Mouse (Mus musculus) CH12.LX (cell line): ENCODE data around the gene 1810046K07Rik. TPM values are rescaled to one million over a fixed set of nuclear protein-coding genes. Genes with fewer than 3 reads are reported as not detected.

ENCODE experiments used
- DNase-seq: peaks from one replicate; pipeline ENCODE4 v3.0.0-alpha.2; 2013; ENCODE audit errors: extremely low read depth
- H3K27ac ChIP-seq: 2 replicates; pipeline ENCODE4 v1.5.1; 2012; ENCODE audit warnings: low read depth, mild to moderate bottlenecking, control low read depth, moderate library complexity; ENCODE audit not compliant: insufficient read depth
- H3K27me3 ChIP-seq: replicated peaks from 2 replicates; pipeline ENCODE3; 2012; ENCODE audit warnings: inconsistent platforms
- H3K36me3 ChIP-seq, 2 experiments: replicated peaks in 1 of 2; 2 replicates each; pipeline versions ENCODE3 to v1.6.1; 2012; ENCODE audit warnings: inconsistent platforms in 1 of 2, low read length in 1 of 2, mild to moderate bottlenecking in 1 of 2, mixed read lengths in 1 of 2, moderate library complexity in 1 of 2; ENCODE audit not compliant: control insufficient read depth in 1 of 2, insufficient read depth in 1 of 2
- H3K4me1 ChIP-seq, 2 experiments: 2 replicates each; pipeline ENCODE4 v1.6.1; 2012; ENCODE audit warnings: inconsistent platforms in 1 of 2, moderate library complexity in 1 of 2; ENCODE audit not compliant: insufficient read depth in 2 of 2, control insufficient read depth in 1 of 2
- H3K4me2 ChIP-seq: 2 replicates; pipeline ENCODE4 v1.6.1; 2012; ENCODE audit warnings: low read depth, mild to moderate bottlenecking, control low read depth; ENCODE audit not compliant: poor library complexity, insufficient read depth, severe bottlenecking
- H3K4me3 ChIP-seq, 3 experiments: fragments of 150-350 bp in 1 of 3; sonication (generic) in 1 of 3; replicated peaks in 1 of 3; 2 replicates each; pipeline versions ENCODE3 to v1.5.1; 2011 to 2012; ENCODE audit warnings: low read depth in 2 of 3, low read length in 2 of 3, mild to moderate bottlenecking in 2 of 3, moderate library complexity in 2 of 3, control low read depth in 1 of 3, improper control_type of control experiment in 1 of 3, inconsistent platforms in 1 of 3, mixed read lengths in 1 of 3; ENCODE audit not compliant: poor library complexity in 1 of 3
- H3K79me2 ChIP-seq: replicated peaks from 2 replicates; pipeline ENCODE4 v1.6.1; 2012; ENCODE audit warnings: mild to moderate bottlenecking, moderate library complexity; ENCODE audit not compliant: control insufficient read depth, poor library complexity, insufficient read depth, severe bottlenecking; ENCODE audit errors: extremely low read depth
- H3K9ac ChIP-seq: 2 replicates; pipeline ENCODE4 v1.6.1; 2012; ENCODE audit warnings: low read depth, mild to moderate bottlenecking, control low read depth, moderate library complexity; ENCODE audit not compliant: insufficient read depth
- H3K9me3 ChIP-seq: replicated peaks from 2 replicates; pipeline ENCODE3; 2012; ENCODE audit warnings: low read length, inconsistent platforms, mixed read lengths
- CHD1 ChIP-seq: IDR thresholded peaks from 2 replicates; pipeline ENCODE4 v1.6.1; 2012; ENCODE audit warnings: low read depth, low read length, improper control_type of control experiment, inconsistent platforms
- CHD2 ChIP-seq: IDR thresholded peaks from 2 replicates; pipeline ENCODE4 v1.6.1; 2011; ENCODE audit warnings: low read length, improper control_type of control experiment
- E2F4 ChIP-seq: IDR thresholded peaks from 2 replicates; pipeline ENCODE4 v1.6.1; 2011; ENCODE audit warnings: low read depth, low read length, improper control_type of control experiment; ENCODE audit not compliant: insufficient replicate concordance
- ELF1 ChIP-seq: IDR thresholded peaks from 2 replicates; pipeline ENCODE4 v1.6.1; 2014; ENCODE audit warnings: low read depth, mild to moderate bottlenecking, inconsistent platforms, low read length, improper control_type of control experiment
- EP300 ChIP-seq: IDR thresholded peaks from 2 replicates; pipeline ENCODE4 v1.6.1; 2011; ENCODE audit warnings: low read length, improper control_type of control experiment
- ETS1 ChIP-seq: conservative IDR thresholded peaks from 2 replicates; pipeline ENCODE4 v1.6.1; 2012; ENCODE audit warnings: low read depth, mild to moderate bottlenecking, inconsistent platforms, low read length, improper control_type of control experiment, moderate library complexity
- HCFC1 ChIP-seq: IDR thresholded peaks from 2 replicates; pipeline ENCODE4 v1.6.1; 2012; ENCODE audit warnings: low read depth, mild to moderate bottlenecking, inconsistent platforms, low read length, improper control_type of control experiment
- IRF4 ChIP-seq: IDR thresholded peaks from 2 replicates; pipeline ENCODE4 v1.6.1; 2014; ENCODE audit warnings: low read depth, mild to moderate bottlenecking, inconsistent platforms, low read length, improper control_type of control experiment
- JUN ChIP-seq: IDR thresholded peaks from 2 replicates; pipeline ENCODE4 v1.6.1; 2011; ENCODE audit warnings: low read depth, mild to moderate bottlenecking, low read length, improper control_type of control experiment, moderate library complexity; ENCODE audit not compliant: insufficient read depth
- JUND ChIP-seq: conservative IDR thresholded peaks from 2 replicates; pipeline ENCODE4 v1.6.1; 2011; ENCODE audit warnings: low read depth, low read length, improper control_type of control experiment
- KAT2A ChIP-seq: IDR thresholded peaks from 2 replicates; pipeline ENCODE4 v1.6.1; 2012; ENCODE audit warnings: low read length, improper control_type of control experiment, inconsistent platforms; ENCODE audit not compliant: insufficient replicate concordance
- MAFK ChIP-seq: IDR thresholded peaks from 2 replicates; pipeline ENCODE4 v1.6.1; 2011; ENCODE audit warnings: low read length, improper control_type of control experiment; ENCODE audit not compliant: insufficient replicate concordance
- MAZ ChIP-seq: IDR thresholded peaks from 2 replicates; pipeline ENCODE4 v1.6.1; 2012; ENCODE audit warnings: low read depth, mild to moderate bottlenecking, inconsistent platforms, low read length, improper control_type of control experiment, moderate library complexity
- MEF2A ChIP-seq: IDR thresholded peaks from 2 replicates; pipeline ENCODE4 v1.6.1; 2014; ENCODE audit warnings: low read depth, mild to moderate bottlenecking, inconsistent platforms, low read length, improper control_type of control experiment, borderline replicate concordance
- MXI1 ChIP-seq: IDR thresholded peaks from 2 replicates; pipeline ENCODE4 v1.6.1; 2011; ENCODE audit warnings: mild to moderate bottlenecking, low read depth, low read length, improper control_type of control experiment
- MYC ChIP-seq: IDR thresholded peaks from 2 replicates; pipeline ENCODE4 v1.6.1; 2011; ENCODE audit warnings: low read depth, mild to moderate bottlenecking, improper control_type of control experiment, low read length
- NELFE ChIP-seq: IDR thresholded peaks from 2 replicates; pipeline ENCODE4 v1.6.1; 2011; ENCODE audit warnings: low read depth, low read length, improper control_type of control experiment
- PAX5 ChIP-seq: IDR thresholded peaks from 2 replicates; pipeline ENCODE4 v1.6.1; 2012; ENCODE audit warnings: low read length, inconsistent platforms, mixed read lengths
- POLR2AphosphoS2 ChIP-seq: IDR thresholded peaks from 2 replicates; pipeline ENCODE4 v1.6.1; 2011; ENCODE audit warnings: low read depth, low read length, improper control_type of control experiment
- SIN3A ChIP-seq: IDR thresholded peaks from 2 replicates; pipeline ENCODE4 v1.6.1; 2012; ENCODE audit warnings: low read length, improper control_type of control experiment, inconsistent platforms
- SMC3 ChIP-seq: IDR thresholded peaks from 2 replicates; pipeline ENCODE4 v1.6.1; 2011; ENCODE audit warnings: low read depth, low read length, improper control_type of control experiment
- TBP ChIP-seq: conservative IDR thresholded peaks from 2 replicates; pipeline ENCODE4 v1.6.1; 2011; ENCODE audit warnings: low read depth, low read length, improper control_type of control experiment
- TCF12 ChIP-seq: IDR thresholded peaks from 2 replicates; pipeline ENCODE4 v1.6.1; 2014; ENCODE audit warnings: low read depth, mild to moderate bottlenecking, inconsistent platforms, low read length, improper control_type of control experiment
- USF1 ChIP-seq: IDR thresholded peaks from 2 replicates; pipeline ENCODE4 v1.6.1; 2014; ENCODE audit warnings: low read depth, mild to moderate bottlenecking, inconsistent platforms, low read length, improper control_type of control experiment
- ZKSCAN1 ChIP-seq: IDR thresholded peaks from 2 replicates; pipeline ENCODE4 v1.6.1; 2012; ENCODE audit warnings: low read depth, inconsistent platforms, low read length, improper control_type of control experiment, borderline replicate concordance
- ZNF384 ChIP-seq: IDR thresholded peaks from 2 replicates; pipeline ENCODE4 v1.6.1; 2012; ENCODE audit warnings: low read depth, low read length, improper control_type of control experiment, inconsistent platforms
- dilution Hi-C: fragments of 300-500 bp; cut with MboI; formaldehyde crosslinking; loops from 2 replicates; pipeline ENCODE4 v1.14.3; 2020; ENCODE audit warnings: low sequenced_read_pairs; ENCODE audit not compliant: extremely low pct_unique_long_range_greater_than_20kb, extremely low pct_ligation_motif_present
- in situ Hi-C: fragments of 300-500 bp; cut with MboI; formaldehyde crosslinking; loops from 3 replicates; pipeline ENCODE4 v1.14.3; 2019; ENCODE audit warnings: low sequenced_read_pairs, low pct_ligation_motif_present, low pct_unique_long_range_greater_than_20kb, mixed read lengths
- polyA plus RNA-seq: library from polyadenylated mRNA; unstranded; fragments of >175 nt; gene quantifications from 2 replicates; pipeline ENCODE4 v1.2.1, GENCODE M21; 2012; ENCODE audit warnings: low read depth; ENCODE audit not compliant: insufficient read length
- total RNA-seq, 2 experiments: library from RNA; depleted of rRNA; stranded (reverse); fragments of 300-350 nt in 1 of 2; fragments of >200 nt in 1 of 2; gene quantifications; 2 replicates each; pipeline ENCODE4 v1.2.3; 2012 to 2014

Gene 1810046K07Rik
- total and polyA plus RNA-seq, 3 experiments = 33.4 to 188 (median 59.9) TPM

DNA sequence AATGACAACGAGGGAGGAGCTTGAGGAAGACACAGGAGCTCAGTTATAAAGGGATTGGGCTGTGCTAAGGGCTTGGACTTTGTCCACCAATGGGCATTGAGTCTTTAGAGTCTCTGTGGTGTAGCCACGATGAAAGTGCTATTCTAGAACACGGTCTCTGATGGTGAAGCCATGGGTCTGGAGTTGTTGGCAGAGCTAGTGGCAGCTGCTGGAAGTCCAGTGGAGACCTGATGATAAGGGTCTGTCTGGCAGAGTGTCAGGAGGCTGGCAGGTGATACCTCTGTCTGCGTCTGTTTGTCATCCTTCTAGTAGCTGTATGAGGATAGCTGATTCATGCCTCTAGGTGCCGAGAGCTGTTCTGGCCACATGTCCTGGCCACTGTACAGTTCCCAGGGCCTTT lies 24.7 kb downstream of the 1810046K07Rik start:
- dilution Hi-C loops = no loop called here
- in situ Hi-C loops = no loop called here

GRCm38 (mm10) chr9:51293541-51293940 lies 35.2 kb downstream of the 1810046K07Rik start:
- no peak for DNase-seq
- H3K79me2 ChIP-seq = peaks cover 26% of the 10 kb centered on the region
- in situ Hi-C loops (loop anchor here (5.0 kb wide), 1 partner anchor 121 kb away; no protein-coding TSS in a partner anchor), dilution Hi-C loops (no loop called here)
- no peaks in the 10 kb centered on the region for H3K9me3 ChIP-seq
- no peak overlapping the region for H3K9ac ChIP-seq
- H3K27ac ChIP-seq = no peak overlapping the region
- peaks cover 78 to 99% of the 10 kb centered on the region in 2 experiments for H3K36me3 ChIP-seq
- no peak overlapping the region for H3K4me3 ChIP-seq
- no peaks in the 10 kb centered on the region for H3K27me3 ChIP-seq
- TF ChIP-seq ZNF384 = no peak
- TF ChIP-seq ETS1 = no peak
- no peak for TF ChIP-seq E2F4
- TF ChIP-seq CHD2 = no peak
- no peak for TF ChIP-seq KAT2A
- TF ChIP-seq PAX5 = no peak
- no peak for TF ChIP-seq POLR2AphosphoS2
- no peak for TF ChIP-seq JUND
- no peak for TF ChIP-seq NELFE
- TF ChIP-seq SMC3 = no peak
- no peak for TF ChIP-seq SIN3A
- no peak for TF ChIP-seq TCF12
- no peak for TF ChIP-seq MAFK
- TF ChIP-seq EP300 = no peak
- H3K4me2 ChIP-seq = no peak overlapping the region
- H3K4me1 ChIP-seq = peaks cover 0 to 24% of the 10 kb centered on the region in 2 experiments; a peak in 2 of 4 replicates

More for the DNA sequence above, 24.7 kb downstream of the 1810046K07Rik start:
- H3K4me2 ChIP-seq = no peak overlapping the region
- no peak for TF ChIP-seq MEF2A
- no peak for TF ChIP-seq KAT2A
- TF ChIP-seq USF1 = no peak
- no peak for TF ChIP-seq CHD1
- no peak for TF ChIP-seq IRF4
- TF ChIP-seq MXI1 = no peak
- no peak for TF ChIP-seq ELF1
- no peak for TF ChIP-seq HCFC1
- TF ChIP-seq SIN3A = no peak
- no peak for TF ChIP-seq TBP
- TF ChIP-seq MYC = no peak
- no peak for TF ChIP-seq ZKSCAN1
- no peak for TF ChIP-seq NELFE
- TF ChIP-seq MAZ = no peak
- no peak for TF ChIP-seq PAX5
- no peak for TF ChIP-seq E2F4
- no peak for TF ChIP-seq JUN
- no peak for TF ChIP-seq SMC3
- peaks cover 51 to 88% of the 10 kb centered on the region in 2 experiments for H3K36me3 ChIP-seq
- DNase-seq = no peak
- H3K9me3 ChIP-seq = no peaks in the 10 kb centered on the region
- H3K4me1 ChIP-seq = peaks cover 9 to 77% of the 10 kb centered on the region in 2 experiments
- H3K9ac ChIP-seq = no peak overlapping the region
- H3K27ac ChIP-seq = no peak overlapping the region
- H3K79me2 ChIP-seq = peaks cover 60% of the 10 kb centered on the region
- no peak overlapping the region for H3K4me3 ChIP-seq
- H3K27me3 ChIP-seq = no peaks in the 10 kb centered on the region
